Mouse (Mus musculus): ENCODE measurements around the gene Jpt1. TPM values are rescaled to one million over a fixed set of nuclear protein-coding genes. Genes with fewer than 3 reads are reported as not detected.

Jpt1 gene
- total RNA-seq, 1 experiment = 205 TPM

GRCm38 (mm10) chr11:115491356-115492083 is 22.7 kb downstream of the Jpt1 start, which contains the start of gene Nt5c:
TSS of gene Nt5c (minus strand) at chr11:115491862.
- in situ Hi-C loops (cut with MboI; ENCODE audit: low sequenced_read_pairs in 2 of 2, unreplicated experiment in 2 of 2) = no loop called here
- H3K4me3 ChIP-seq (ENCODE audit: insufficient read depth in 1 of 2, low read depth in 1 of 2, low read length in 2 of 2, poor library complexity in 1 of 2, severe bottlenecking in 1 of 2) = peak within 1 kb of the TSS; percentile 80 to 81
- peak within 1 kb of the TSS; percentile 74 for H3K9ac ChIP-seq (ENCODE audit: insufficient read depth, low read depth, low read length, poor library complexity, severe bottlenecking)
- H3K36me3 ChIP-seq (ENCODE audit: control insufficient read depth, insufficient read depth, low read length, poor library complexity, severe bottlenecking) = peaks cover 9% of the 10 kb centered on the region; the same call in 1 of the 2 replicates
- TF ChIP-seq HCFC1 (IDR thresholded peaks at IDR 0.05; ENCODE audit: borderline replicate concordance, insufficient read depth, low read length) (peak; percentile 31; the same call in 1 of the 2 replicates), ZC3H11A (IDR thresholded peaks at IDR 0.05; ENCODE audit: borderline replicate concordance, low read depth, low read length) (no peak)
- peaks cover 0 to 8% of the 10 kb centered on the region in 2 experiments; a peak in 2 of 4 replicates for H3K4me1 ChIP-seq (ENCODE audit: control insufficient read depth in 2 of 2, insufficient read depth in 2 of 2, low read length in 2 of 2, poor library complexity in 1 of 2)
- no peak within 1 kb of the TSS for H3K27ac ChIP-seq (ENCODE audit: insufficient read depth, low read depth, low read length, poor library complexity, severe bottlenecking)
- H3K9me3 ChIP-seq (ENCODE audit: control insufficient read depth, insufficient read depth, low read depth, low read length) = no peaks in the 10 kb centered on the region
- no peak for DNase-seq (ENCODE audit: low read depth, low spot score)

- H3K27ac ChIP-seq (ENCODE audit: insufficient read depth, low read depth, low read length, poor library complexity, severe bottlenecking) = no peak overlapping the region
- in situ Hi-C loops (cut with MboI; ENCODE audit: low sequenced_read_pairs in 2 of 2, unreplicated experiment in 2 of 2) = no loop called here
Measured at GRCm38 (mm10) chr11:115490441-115491355, 23.5 kb downstream of the Jpt1 start.

GRCm38 (mm10) chr11:115488551-115489104 is 25.6 kb downstream of the Jpt1 start:
- no peak overlapping the region for H3K9ac ChIP-seq (ENCODE audit: insufficient read depth, low read depth, low read length, poor library complexity, severe bottlenecking)
- no peak for DNase-seq (ENCODE audit: low read depth, low spot score)
- in situ Hi-C loops (cut with MboI; ENCODE audit: low sequenced_read_pairs in 2 of 2, unreplicated experiment in 2 of 2) = no loop called here
- H3K4me3 ChIP-seq (ENCODE audit: insufficient read depth in 1 of 2, low read depth in 1 of 2, low read length in 2 of 2, poor library complexity in 1 of 2, severe bottlenecking in 1 of 2) = no peak overlapping the region
- H3K4me1 ChIP-seq (ENCODE audit: control insufficient read depth in 2 of 2, insufficient read depth in 2 of 2, low read length in 2 of 2, poor library complexity in 1 of 2) = peaks cover 0 to 12% of the 10 kb centered on the region in 2 experiments; a peak in 2 of 4 replicates
- no peak for TF ChIP-seq ZC3H11A (IDR thresholded peaks at IDR 0.05; ENCODE audit: borderline replicate concordance, low read depth, low read length)
- no peak overlapping the region for H3K27ac ChIP-seq (ENCODE audit: insufficient read depth, low read depth, low read length, poor library complexity, severe bottlenecking)
- peaks cover 9% of the 10 kb centered on the region; the same call in 1 of the 2 replicates for H3K36me3 ChIP-seq (ENCODE audit: control insufficient read depth, insufficient read depth, low read length, poor library complexity, severe bottlenecking)
- H3K9me3 ChIP-seq (ENCODE audit: control insufficient read depth, insufficient read depth, low read depth, low read length) = no peaks in the 10 kb centered on the region

More at GRCm38 (mm10) chr11:115490441-115491355, 23.5 kb downstream of the Jpt1 start:
- TF ChIP-seq ZC3H11A (IDR thresholded peaks at IDR 0.05; ENCODE audit: borderline replicate concordance, low read depth, low read length) (no peak), MAFK (IDR thresholded peaks at IDR 0.05; ENCODE audit: insufficient read depth, low read depth, low read length) (no peak), ZNF384 (IDR thresholded peaks at IDR 0.05; ENCODE audit: low read depth, low read length) (no peak), HCFC1 (IDR thresholded peaks at IDR 0.05; ENCODE audit: borderline replicate concordance, insufficient read depth, low read length) (no peak), CHD2 (IDR thresholded peaks at IDR 0.05; ENCODE audit: low read depth, low read length) (no peak)
- Histone ChIP-seq H3K9me3 (ENCODE audit: control insufficient read depth, insufficient read depth, low read depth, low read length) (no peaks in the 10 kb centered on the region), H3K36me3 (ENCODE audit: control insufficient read depth, insufficient read depth, low read length, poor library complexity, severe bottlenecking) (peaks cover 9% of the 10 kb centered on the region; the same call in 1 of the 2 replicates), H3K4me3 (ENCODE audit: insufficient read depth in 1 of 2, low read depth in 1 of 2, low read length in 2 of 2, poor library complexity in 1 of 2, severe bottlenecking in 1 of 2) (peak overlapping the region; percentile 80 to 81), H3K9ac (ENCODE audit: insufficient read depth, low read depth, low read length, poor library complexity, severe bottlenecking) (peak overlapping the region; percentile 72), H3K4me1 (ENCODE audit: control insufficient read depth in 2 of 2, insufficient read depth in 2 of 2, low read length in 2 of 2, poor library complexity in 1 of 2) (peaks cover 0 to 9% of the 10 kb centered on the region in 2 experiments; a peak in 2 of 4 replicates)
- no peak for DNase-seq (ENCODE audit: low read depth, low spot score)

DNA sequence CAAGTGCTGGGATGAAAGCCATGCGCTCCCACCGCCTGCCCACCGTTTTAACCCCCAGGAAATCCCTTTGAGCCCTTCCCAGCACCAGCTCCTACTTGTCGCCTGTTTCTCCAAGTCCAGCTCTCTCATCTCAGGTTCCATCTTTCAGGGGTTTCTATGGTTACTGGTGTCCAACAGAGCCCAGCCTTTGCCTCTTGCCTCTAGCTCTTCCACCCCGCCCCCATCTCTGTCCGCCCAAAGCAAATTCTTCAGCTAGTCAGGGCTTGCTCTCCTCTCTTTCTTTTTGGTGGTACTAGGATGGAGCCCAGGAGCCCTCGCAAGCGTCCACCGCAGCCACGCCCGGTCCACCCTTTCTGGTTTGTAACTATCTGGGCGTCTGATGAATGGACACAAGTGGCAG is 29.0 kb downstream of the Jpt1 start:
- no peak overlapping the region for H3K4me3 ChIP-seq (ENCODE audit: insufficient read depth in 1 of 2, low read depth in 1 of 2, low read length in 2 of 2, poor library complexity in 1 of 2, severe bottlenecking in 1 of 2)
- peak overlapping the region; percentile 8; the same call in 1 of the 2 replicates for H3K27ac ChIP-seq (ENCODE audit: insufficient read depth, low read depth, low read length, poor library complexity, severe bottlenecking)
- in situ Hi-C loops (cut with MboI; ENCODE audit: low sequenced_read_pairs in 2 of 2, unreplicated experiment in 2 of 2) = no loop called here
- DNase-seq (ENCODE audit: low read depth, low spot score) = peak; percentile 40
- H3K36me3 ChIP-seq (ENCODE audit: control insufficient read depth, insufficient read depth, low read length, poor library complexity, severe bottlenecking) = peaks cover 9% of the 10 kb centered on the region; the same call in 1 of the 2 replicates
- H3K4me1 ChIP-seq (ENCODE audit: control insufficient read depth in 2 of 2, insufficient read depth in 2 of 2, low read length in 2 of 2, poor library complexity in 1 of 2) = peaks cover 0 to 4% of the 10 kb centered on the region in 2 experiments; a peak in 1 of 4 replicates
- no peak for TF ChIP-seq MAFK (IDR thresholded peaks at IDR 0.05; ENCODE audit: insufficient read depth, low read depth, low read length)
- no peak for TF ChIP-seq ZC3H11A (IDR thresholded peaks at IDR 0.05; ENCODE audit: borderline replicate concordance, low read depth, low read length)
- no peak for TF ChIP-seq CHD2 (IDR thresholded peaks at IDR 0.05; ENCODE audit: low read depth, low read length)
- no peak for TF ChIP-seq ZNF384 (IDR thresholded peaks at IDR 0.05; ENCODE audit: low read depth, low read length)
- no peak for TF ChIP-seq HCFC1 (IDR thresholded peaks at IDR 0.05; ENCODE audit: borderline replicate concordance, insufficient read depth, low read length)
- H3K9ac ChIP-seq (ENCODE audit: insufficient read depth, low read depth, low read length, poor library complexity, severe bottlenecking) = no peak overlapping the region
- H3K9me3 ChIP-seq (ENCODE audit: control insufficient read depth, insufficient read depth, low read depth, low read length) = no peaks in the 10 kb centered on the region
